Mouse (Mus musculus): Measurements from ENCODE around the gene Olfr204.
"Not testable (repeated sequence)": the region's sequence is repeated elsewhere in the genome, so short reads cannot be mapped to it uniquely, and the experiment has no call there.

Olfr204 gene

DNA sequence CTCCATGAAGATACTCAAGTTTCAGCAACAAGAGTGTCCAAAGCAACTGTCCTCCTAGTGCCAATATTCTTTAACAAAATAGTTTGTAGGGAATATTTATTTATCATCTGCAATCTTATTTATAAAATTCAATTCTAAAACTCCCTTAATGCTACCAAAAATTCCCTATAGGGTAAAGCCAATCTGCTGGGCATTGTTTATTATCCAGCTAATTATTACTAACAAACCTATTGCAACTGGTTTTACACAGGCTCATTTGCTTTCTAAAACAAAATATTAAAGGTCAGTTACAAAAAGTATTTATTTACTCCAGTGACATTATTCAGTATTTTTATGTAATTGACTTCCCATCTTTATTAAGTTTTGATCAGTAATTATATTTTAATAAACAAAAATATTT is at the start of gene Olfr204:
TSS of gene Olfr204 (minus strand) at position 101 of the 400 bp plus-strand sequence.
- DNase-seq (ENCODE audit: extremely low read depth, low read depth, low spot score): no peak

DNA sequence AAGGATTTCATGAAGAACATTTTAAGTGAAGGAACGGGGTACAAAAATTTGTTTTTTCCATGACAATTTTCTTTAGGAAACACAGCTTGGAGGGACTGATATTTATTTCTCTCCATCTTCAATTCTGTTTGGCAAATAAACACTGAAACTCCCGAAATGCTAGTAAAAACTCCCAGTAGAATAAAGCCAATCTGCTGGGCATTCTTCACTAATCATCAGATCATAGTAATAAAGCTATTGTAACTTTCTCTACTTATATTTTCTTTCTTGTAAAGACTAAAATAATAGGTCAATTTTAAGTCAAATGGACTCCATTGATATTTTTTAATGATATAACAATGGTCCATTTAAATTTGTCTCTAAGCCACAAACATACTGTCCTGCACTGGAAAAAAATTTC is 45.8 kb upstream of the Olfr204 start, which contains the start of gene Olfr209:
TSS of gene Olfr209 (minus strand) at position 101 of the 400 bp plus-strand sequence.
- DNase-seq (ENCODE audit: extremely low read depth, low read depth, low spot score): no peak

GRCm38 (mm10) chr16:59349146-59349545 is 31.1 kb upstream of the Olfr204 start, which contains the start of gene Olfr206:
Gene Olfr206 (minus strand): TSS chr16:59349246.
- DNase-seq (ENCODE audit: extremely low read depth, low read depth, low spot score): no peak

DNA sequence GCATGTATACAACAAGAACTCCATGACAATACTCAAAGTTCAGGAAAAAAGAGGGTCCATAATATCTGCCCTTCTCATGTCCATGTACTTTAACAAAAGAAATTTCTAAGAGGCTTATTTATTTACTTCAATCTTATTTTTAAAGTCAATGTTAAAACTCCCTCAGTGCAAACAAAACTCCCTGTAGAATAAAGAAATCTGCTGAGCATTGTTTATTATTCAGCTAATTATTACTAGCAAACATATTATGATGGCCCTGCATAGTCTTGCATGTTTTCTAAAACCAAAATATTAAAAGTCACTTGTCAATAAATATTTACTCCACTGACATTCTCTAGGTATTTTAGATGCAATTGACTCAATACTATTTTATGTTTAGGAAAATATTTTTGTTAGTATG is 13.0 kb upstream of the Olfr204 start, which contains the start of gene Olfr205:
TSS of gene Olfr205 (minus strand) at position 101 of the 400 bp plus-strand sequence.
- no peak for DNase-seq (ENCODE audit: extremely low read depth, low read depth, low spot score)

- not testable (repeated sequence) for DNase-seq (ENCODE audit: extremely low read depth, low read depth, low spot score)
Observed at GRCm38 (mm10) chr16:59323262-59323661, 5.2 kb upstream of the Olfr204 start.

DNA sequence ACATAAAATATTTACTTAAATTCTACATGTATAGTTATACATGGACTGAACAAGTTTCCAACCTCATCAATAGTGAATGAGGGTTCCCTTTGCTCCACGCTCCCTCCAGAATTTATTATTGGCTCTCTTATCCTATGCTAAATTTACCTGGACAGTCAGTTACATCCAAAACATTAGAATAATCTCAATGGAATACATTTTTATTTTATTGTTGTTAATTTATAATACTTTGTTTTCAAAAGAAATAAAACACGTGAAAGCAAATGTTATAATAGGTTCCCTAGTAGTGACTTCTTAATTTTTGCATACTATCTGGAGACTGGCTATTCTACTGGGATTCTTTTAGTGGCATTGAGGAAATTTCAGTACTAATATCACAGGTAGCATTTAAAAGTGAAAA is 19.5 kb downstream of the Olfr204 start, which contains the start of gene Olfr203:
TSS of gene Olfr203 (plus strand) at position 301 of the 400 bp plus-strand sequence.
- no peak for DNase-seq (ENCODE audit: extremely low read depth, low read depth, low spot score)

GRCm38 (mm10) chr16:59287576-59287975 is 30.5 kb downstream of the Olfr204 start:
- DNase-seq (ENCODE audit: extremely low read depth, low read depth, low spot score): not testable (repeated sequence)

GRCm38 (mm10) chr16:59286693-59287092 is 31.4 kb downstream of the Olfr204 start, which contains the start of gene Olfr202:
Gene Olfr202 (minus strand): TSS chr16:59286793.
- DNase-seq (ENCODE audit: extremely low read depth, low read depth, low spot score): no peak

GRCm38 (mm10) chr16:59283476-59283875 is 34.6 kb downstream of the Olfr204 start:
- no peak for DNase-seq (ENCODE audit: extremely low read depth, low read depth, low spot score)

DNA sequence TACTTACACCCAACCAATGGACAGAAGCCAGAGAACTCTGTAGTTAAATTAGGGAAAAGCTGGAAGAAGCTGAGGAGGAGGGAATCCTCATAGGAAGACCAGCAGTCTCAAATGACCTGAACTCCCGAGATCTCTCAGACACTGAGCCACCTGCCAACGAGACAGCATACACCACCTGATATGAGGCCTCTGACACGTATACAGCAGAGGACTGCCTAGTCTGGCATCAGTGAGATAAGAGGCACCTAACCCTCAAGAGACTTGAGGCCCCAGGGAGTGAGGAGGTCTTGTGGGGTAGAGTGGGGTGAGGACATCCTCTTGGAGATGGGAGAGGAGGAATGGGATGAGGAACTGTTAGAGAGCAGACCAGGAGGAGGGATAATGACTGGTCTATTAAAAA is 37.5 kb downstream of the Olfr204 start:
- no peak for DNase-seq (ENCODE audit: extremely low read depth, low read depth, low spot score)

GRCm38 (mm10) chr16:59272532-59272931 is 45.5 kb downstream of the Olfr204 start, which contains the start of gene Olfr201:
Gene Olfr201 (minus strand): TSS chr16:59272632.
- DNase-seq (ENCODE audit: extremely low read depth, low read depth, low spot score): not testable (repeated sequence)

- DNase-seq (ENCODE audit: extremely low read depth, low read depth, low spot score): not testable (repeated sequence)
Observed at GRCm38 (mm10) chr16:59269097-59269496, 49.0 kb downstream of the Olfr204 start.

Data from fat pad, adult 2 months (tissue).